ENCODE assay signal across 8 mouse cellular contexts in the genomic region with DNA sequence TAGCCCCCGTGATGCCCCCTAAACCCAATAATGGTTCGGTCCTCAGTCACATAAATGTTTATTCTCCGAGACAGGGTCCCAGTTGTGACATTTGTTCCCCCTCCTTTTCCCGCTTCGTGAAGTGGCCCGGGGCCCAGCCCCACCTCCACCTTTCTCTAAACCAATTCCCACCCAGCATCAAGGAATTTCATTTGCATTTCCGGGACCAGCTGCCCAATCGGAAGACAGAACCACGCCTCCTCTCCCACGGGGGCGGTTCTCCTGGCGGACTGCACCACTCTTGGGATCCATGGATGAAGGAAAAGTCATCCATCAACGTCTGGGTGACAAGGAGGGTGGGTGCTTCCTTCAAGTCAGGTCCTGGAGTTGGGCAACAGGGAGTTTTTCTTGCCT. TPM values are rescaled to one million over a fixed set of nuclear protein-coding genes. Genes with fewer than 3 reads are reported as not detected.
DNase-seq lines count a peak whose midpoint lies in the region; ATAC-seq and TF ChIP-seq lines count a peak whose summit lies in the region.

No protein-coding gene starts in this region.

- H3K9me3 ChIP-seq in heart, embryonic 14.5 days (ENCODE audit: control insufficient read depth, low read length), result no peaks in the 10 kb centered on the region
- H3K9me3 ChIP-seq in limb, embryonic 15.5 days, result no peaks in the 10 kb centered on the region
- no peaks in the 10 kb centered on the region for H3K9me3 ChIP-seq in midbrain, embryonic 16.5 days (replicated peaks; ENCODE audit: control insufficient read depth, low read length, poor library complexity, severe bottlenecking)

- no peak overlapping the region for H3K27ac ChIP-seq in cortical plate, adult 2 months (ENCODE audit: insufficient read depth, low read length)
- H3K27ac ChIP-seq in heart, embryonic 14.5 days (replicated peaks in 1 of 2; ENCODE audit: control insufficient read depth in 1 of 2, insufficient read depth in 1 of 2, low read depth in 2 of 2, low read length in 2 of 2), result no peak overlapping the region
- no peak overlapping the region for H3K27ac ChIP-seq in limb, embryonic 15.5 days
- peak overlapping the region; percentile 87 for H3K27ac ChIP-seq in midbrain, embryonic 16.5 days (ENCODE audit: low read length)

- H3K4me1 ChIP-seq in cortical plate, adult 2 months (ENCODE audit: control insufficient read depth, insufficient read depth, low read length), result no peaks in the 10 kb centered on the region
- H3K4me1 ChIP-seq in heart, embryonic 14.5 days (ENCODE audit: control insufficient read depth in 2 of 2, insufficient read depth in 2 of 2, low read length in 2 of 2), result peaks cover 2 to 14% of the 10 kb centered on the region in 2 experiments; a peak in 2 of 4 replicates
- peaks cover 29% of the 10 kb centered on the region for H3K4me1 ChIP-seq in limb, embryonic 15.5 days
- H3K4me1 ChIP-seq in midbrain, embryonic 16.5 days (ENCODE audit: control insufficient read depth, insufficient read depth, low read length), result peaks cover 22% of the 10 kb centered on the region

- peak; percentile 83 for DNase-seq in adrenal gland, postnatal 14 days
- peak; percentile 84 for DNase-seq in kidney, postnatal 14 days
- DNase-seq in thymus, postnatal 25 days, result no peak
- DNase-seq in spleen, postnatal 4 days (ENCODE audit: low spot score in 2 of 2), result no peak

- H3K36me3 ChIP-seq in heart, embryonic 14.5 days (ENCODE audit: control insufficient read depth, insufficient read depth, low read length), result no peaks in the 10 kb centered on the region
- H3K36me3 ChIP-seq in limb, embryonic 15.5 days, result no peaks in the 10 kb centered on the region
- no peaks in the 10 kb centered on the region for H3K36me3 ChIP-seq in midbrain, embryonic 16.5 days (ENCODE audit: control insufficient read depth, insufficient read depth, low read length)

- TF ChIP-seq CTCF in cortical plate, adult 2 months (IDR thresholded peaks at IDR 0.05; ENCODE audit: extremely low read depth, insufficient read depth, low read length), result no peak

- ATAC-seq in heart, embryonic 14.5 days (ENCODE audit: insufficient number of reproducible peaks, insufficient read depth, low FRiP score, low read depth), result no peak
- peak; percentile 43 for ATAC-seq in limb, embryonic 15.5 days (ENCODE audit: insufficient number of reproducible peaks, low FRiP score, low TSS enrichment, low read depth)
- peak; percentile 82 for ATAC-seq in midbrain, embryonic 16.5 days

- no peak overlapping the region; the same call in 1 of the 2 replicates for H3K9ac ChIP-seq in heart, embryonic 14.5 days (ENCODE audit: low read length)
- H3K9ac ChIP-seq in limb, embryonic 15.5 days, result peak overlapping the region; percentile 17; the same call in 1 of the 2 replicates
- peak overlapping the region; percentile 84 for H3K9ac ChIP-seq in midbrain, embryonic 16.5 days (ENCODE audit: low read depth, low read length)

- peak overlapping the region; percentile 63 for H3K4me2 ChIP-seq in heart, embryonic 14.5 days (ENCODE audit: low read length)
- H3K4me2 ChIP-seq in limb, embryonic 15.5 days, result peak overlapping the region; percentile 84
- H3K4me2 ChIP-seq in midbrain, embryonic 16.5 days (ENCODE audit: low read length), result peak overlapping the region; percentile 69

- TF ChIP-seq POLR2A in cortical plate, adult 2 months (IDR thresholded peaks at IDR 0.05; ENCODE audit: extremely low read depth, insufficient read depth, low read length), result peak; percentile 44; the same call in 1 of the 2 replicates

- H3K27me3 ChIP-seq in heart, embryonic 14.5 days (ENCODE audit: control insufficient read depth, insufficient read depth, low read length), result peaks cover 61% of the 10 kb centered on the region
- H3K27me3 ChIP-seq in limb, embryonic 15.5 days, result peaks cover 67% of the 10 kb centered on the region
- no peaks in the 10 kb centered on the region for H3K27me3 ChIP-seq in midbrain, embryonic 16.5 days (ENCODE audit: control insufficient read depth, insufficient read depth, low read depth, low read length)

- peak overlapping the region; percentile 97 for H3K4me3 ChIP-seq in cortical plate, adult 2 months (ENCODE audit: insufficient read depth, low read length)
- peak overlapping the region; percentile 18 to 30; a peak in 3 of 4 replicates for H3K4me3 ChIP-seq in heart, embryonic 14.5 days (ENCODE audit: control insufficient read depth in 1 of 2, insufficient read depth in 1 of 2, low read depth in 1 of 2, low read length in 2 of 2)
- H3K4me3 ChIP-seq in limb, embryonic 15.5 days, result peak overlapping the region; percentile 42
- H3K4me3 ChIP-seq in midbrain, embryonic 16.5 days (ENCODE audit: low read depth, low read length), result peak overlapping the region; percentile 72

- 4% methylated on average over 13 of the region's 13 CpGs for WGBS in heart, embryonic 14.5 days
- WGBS in limb, embryonic 15.5 days, result 0% methylated on average over 13 of the region's 13 CpGs
- 2% methylated on average over 13 of the region's 13 CpGs for WGBS in midbrain, embryonic 16.5 days

RNA-seq across cellular contexts. Expression of gene Shisa7, which starts 0.4 kb away (rescaled TPM):
- total RNA-seq in adrenal gland, postnatal 14 days (2021), result 2.2 and 2.9 TPM in 2 replicates
- 135 and 143 TPM in 2 replicates for polyA plus RNA-seq in cortical plate, adult 2 months (2012; rRNA removed)
- polyA plus RNA-seq in heart, embryonic 14.5 days (2014; fragmentation: Nextera tagmentation; extraction: Ambion mirVana), result 0.05 TPM in 1 of 2 replicates, not detected in the other
- 0.32 and 0.46 TPM in 2 replicates for polyA plus RNA-seq in limb, embryonic 15.5 days (2015; fragmentation: Nextera tagmentation; extraction: Ambion mirVana)
- 14.0 and 14.6 TPM in 2 replicates for polyA plus RNA-seq in midbrain, embryonic 16.5 days (2015; fragmentation: Nextera tagmentation; extraction: Ambion mirVana)

RNA-seq across cellular contexts. Expression of gene Isoc2b, which starts 25.1 kb away (rescaled TPM):
- total RNA-seq in adrenal gland, postnatal 14 days (2021), result 8.6 and 12.5 TPM in 2 replicates
- polyA plus RNA-seq in cortical plate, adult 2 months (2012; rRNA removed), result 12.3 and 15.7 TPM in 2 replicates
- polyA plus RNA-seq in heart, embryonic 14.5 days (2014; fragmentation: Nextera tagmentation; extraction: Ambion mirVana), result 4.2 and 4.3 TPM in 2 replicates
- polyA plus RNA-seq in limb, embryonic 15.5 days (2015; fragmentation: Nextera tagmentation; extraction: Ambion mirVana), result 12.7 and 12.9 TPM in 2 replicates
- 3.6 and 5.0 TPM in 2 replicates for polyA plus RNA-seq in midbrain, embryonic 16.5 days (2015; fragmentation: Nextera tagmentation; extraction: Ambion mirVana)

RNA-seq across cellular contexts. Expression of gene Isoc2a, which starts 32.0 kb away (rescaled TPM):
- total RNA-seq in adrenal gland, postnatal 14 days (2021), result 55.7 and 67.9 TPM in 2 replicates
- polyA plus RNA-seq in cortical plate, adult 2 months (2012; rRNA removed), result 11.7 and 11.8 TPM in 2 replicates
- 1.1 and 1.5 TPM in 2 replicates for polyA plus RNA-seq in heart, embryonic 14.5 days (2014; fragmentation: Nextera tagmentation; extraction: Ambion mirVana)
- 0.86 and 1.0 TPM in 2 replicates for polyA plus RNA-seq in limb, embryonic 15.5 days (2015; fragmentation: Nextera tagmentation; extraction: Ambion mirVana)
- 0.46 and 0.57 TPM in 2 replicates for polyA plus RNA-seq in midbrain, embryonic 16.5 days (2015; fragmentation: Nextera tagmentation; extraction: Ambion mirVana)

RNA-seq across cellular contexts. Expression of gene Ube2s, which starts 32.5 kb away (rescaled TPM):
- 140 and 146 TPM in 2 replicates for total RNA-seq in adrenal gland, postnatal 14 days (2021)
- 177 and 181 TPM in 2 replicates for polyA plus RNA-seq in cortical plate, adult 2 months (2012; rRNA removed)
- 237 and 408 TPM in 2 replicates for polyA plus RNA-seq in heart, embryonic 14.5 days (2014; fragmentation: Nextera tagmentation; extraction: Ambion mirVana)
- polyA plus RNA-seq in limb, embryonic 15.5 days (2015; fragmentation: Nextera tagmentation; extraction: Ambion mirVana), result 270 and 282 TPM in 2 replicates
- 226 and 253 TPM in 2 replicates for polyA plus RNA-seq in midbrain, embryonic 16.5 days (2015; fragmentation: Nextera tagmentation; extraction: Ambion mirVana)

RNA-seq across cellular contexts. Expression of gene Rpl28, which starts 52.2 kb away (rescaled TPM):
- total RNA-seq in adrenal gland, postnatal 14 days (2021), result 1,145 and 1,281 TPM in 2 replicates
- 257 and 299 TPM in 2 replicates for polyA plus RNA-seq in cortical plate, adult 2 months (2012; rRNA removed)
- 179 and 188 TPM in 2 replicates for polyA plus RNA-seq in heart, embryonic 14.5 days (2014; fragmentation: Nextera tagmentation; extraction: Ambion mirVana)
- polyA plus RNA-seq in limb, embryonic 15.5 days (2015; fragmentation: Nextera tagmentation; extraction: Ambion mirVana), result 298 and 362 TPM in 2 replicates
- polyA plus RNA-seq in midbrain, embryonic 16.5 days (2015; fragmentation: Nextera tagmentation; extraction: Ambion mirVana), result 201 and 213 TPM in 2 replicates

Comparison
In these comparisons a context has a peak if more than half of its experiments do, and no peak if none do; other contexts are left out.
1. DNase-seq: peak in adrenal gland, postnatal 14 days (single experiment) and kidney, postnatal 14 days (single experiment); none in thymus, postnatal 25 days (single experiment) and spleen, postnatal 4 days (0 of 2).
2. H3K4me3 ChIP-seq: peak in every context shown above with its lines; median percentile 97 in cortical plate, adult 2 months; 72 in midbrain, embryonic 16.5 days; 42 in limb, embryonic 15.5 days; 24 in heart, embryonic 14.5 days.
3. RNA of gene Shisa7, which starts 0.4 kb away (polyA plus RNA-seq): 135 to 143 TPM in cortical plate, adult 2 months and 14.0 to 14.6 TPM in midbrain, embryonic 16.5 days; 0.32 to 0.46 TPM in limb, embryonic 15.5 days and 0.05 TPM in heart, embryonic 14.5 days; every median in the first group is over 10 times any median in the second.
4. Peak in every context shown above with its lines, with median percentiles within 50 percentile points of each other: H3K4me2 ChIP-seq.